Mouse (Mus musculus) embryonic fibroblast, embryonic 13.5 days (primary cell): ENCODE results near the gene Tcf3.

Experiments
- CTCF ChIP-seq: IDR thresholded peaks from 2 replicates; pipeline ENCODE4 v1.5.1; 2011; ENCODE audit warnings: mild to moderate bottlenecking, control low read depth, low read length, moderate library complexity, borderline replicate concordance; ENCODE audit not compliant: insufficient read depth
- POLR2A ChIP-seq: IDR thresholded peaks from 2 replicates; pipeline ENCODE4 v1.6.1; 2011; ENCODE audit warnings: low read depth, mild to moderate bottlenecking, control low read depth, low read length, moderate library complexity

DNA sequence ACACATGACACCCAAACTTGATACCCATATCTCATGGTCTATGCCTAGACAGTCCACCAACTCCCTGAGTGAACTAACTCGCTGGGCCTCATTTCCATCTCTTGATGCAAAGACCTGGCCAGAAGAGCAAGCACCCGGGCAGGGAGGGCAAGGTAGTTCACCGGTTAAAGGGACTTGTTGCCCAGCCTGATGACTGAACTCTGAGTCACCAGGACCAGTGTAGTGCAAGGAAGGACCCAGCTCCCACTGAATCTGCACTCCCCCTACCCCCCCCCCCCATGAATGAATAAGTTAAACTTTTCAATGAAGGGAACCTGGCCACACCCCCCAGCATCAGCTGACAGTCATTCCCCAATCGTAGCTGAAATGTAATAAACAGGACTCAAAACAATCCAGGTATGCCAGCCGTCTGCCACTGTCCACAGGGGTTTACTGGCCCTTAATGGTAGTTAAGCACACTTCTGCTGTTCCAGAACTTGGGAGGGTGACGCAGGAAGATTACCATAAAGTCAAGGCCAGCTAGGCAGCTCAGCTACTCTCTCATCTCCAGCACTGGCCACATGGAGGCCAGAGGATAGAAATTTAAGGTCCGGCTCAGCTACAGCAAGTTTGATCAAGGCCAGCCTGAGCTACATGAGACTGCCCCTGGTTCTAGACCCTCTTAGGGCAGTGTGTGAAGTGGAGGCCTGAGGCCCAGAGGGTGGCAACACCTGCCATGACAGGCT is 50.6 kb downstream of the Tcf3 start:
- TF ChIP-seq CTCF, result no peak
- no peak for TF ChIP-seq POLR2A
